Mouse (Mus musculus) heart, postnatal 0 days (tissue): Measurements from ENCODE around the gene 1810037I17Rik.

ENCODE experiments used
- CTCF ChIP-seq: IDR thresholded peaks from 2 replicates; pipeline ENCODE4 v1.5.1; 2016; ENCODE audit warnings: antibody characterized with exemption, control low read depth, low read depth
- EP300 ChIP-seq: IDR thresholded peaks from 2 replicates; pipeline ENCODE4 v1.6.1; 2016; ENCODE audit warnings: antibody characterized with exemption, low read depth

DNA sequence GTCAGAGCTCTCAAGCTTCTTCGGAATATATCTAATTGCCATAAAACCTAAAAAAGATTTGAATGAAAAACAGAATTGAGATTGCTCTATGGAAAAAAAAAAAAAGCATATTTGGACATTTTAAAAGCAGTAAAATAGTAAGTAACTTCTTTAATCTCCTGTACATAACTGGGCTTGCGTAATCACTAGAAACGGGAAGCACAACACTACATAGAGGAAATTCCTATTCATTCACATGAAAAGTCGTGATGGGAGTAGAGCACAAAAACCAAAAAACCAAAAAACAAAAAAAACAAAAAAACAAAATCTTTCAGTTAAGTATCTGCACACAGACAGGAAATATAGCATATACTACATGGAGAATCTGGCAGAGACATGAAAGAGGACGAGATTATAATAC, 40.3 kb downstream of the 1810037I17Rik start:
- TF ChIP-seq CTCF: no peak
- TF ChIP-seq EP300: no peak
